Comparison of ENCODE assay signal across 20 mouse cellular contexts in genomic region chr16:45767434-45767833, GRCm38 (mm10). TPM values are rescaled to one million over a fixed set of nuclear protein-coding genes. Genes with fewer than 3 reads are reported as not detected.
DNase-seq lines count a peak whose midpoint lies in the region; ATAC-seq and TF ChIP-seq lines count a peak whose summit lies in the region.
"Had no signal": no experiment of that assay in that cellular context is flagged by ENCODE, and none has a peak within 500 bp of the region (broad histone marks: within the 10 kb centered on the region; RNA-seq: fewer than 3 reads in every experiment).

No protein-coding gene starts in this region.

- peaks cover 19% of the 10 kb centered on the region; the same call in 1 of the 2 replicates for H3K4me1 ChIP-seq in cerebellum, adult 2 months (ENCODE audit: control insufficient read depth, insufficient read depth, low read length)
- H3K4me1 ChIP-seq in kidney, embryonic 14.5 days (ENCODE audit: control insufficient read depth, insufficient read depth, low read length): peaks cover 8% of the 10 kb centered on the region
- peaks cover 7% of the 10 kb centered on the region; the same call in 1 of the 2 replicates for H3K4me1 ChIP-seq in neural tube, embryonic 12.5 days
- H3K4me1 ChIP-seq in neural tube, embryonic 15.5 days: peaks cover 8% of the 10 kb centered on the region; the same call in 1 of the 2 replicates
- H3K4me1 ChIP-seq: liver, embryonic 12.5 days had no signal

- no peaks in the 10 kb centered on the region for H3K9me3 ChIP-seq in kidney, embryonic 14.5 days (ENCODE audit: control insufficient read depth, low read length)
- no peaks in the 10 kb centered on the region for H3K9me3 ChIP-seq in neural tube, embryonic 12.5 days
- no peaks in the 10 kb centered on the region for H3K9me3 ChIP-seq in neural tube, embryonic 15.5 days (replicated peaks)
- H3K9me3 ChIP-seq: G1E; hindbrain, embryonic 10.5 days; liver, embryonic 12.5 days; midbrain, embryonic 13.5 days had no signal

- intact Hi-C loops in left cerebral cortex, postnatal 10 days (cut with DNase I): no loop called here

- peaks cover 62% of the 10 kb centered on the region for H3K36me3 ChIP-seq in kidney, embryonic 14.5 days (ENCODE audit: control insufficient read depth, insufficient read depth, low read length)
- peaks cover 3% of the 10 kb centered on the region; the same call in 1 of the 2 replicates for H3K36me3 ChIP-seq in neural tube, embryonic 12.5 days
- H3K36me3 ChIP-seq in neural tube, embryonic 15.5 days: no peaks in the 10 kb centered on the region
- H3K36me3 ChIP-seq: G1E had no signal

- no peak for TF ChIP-seq CTCF in cerebellum, adult 2 months (IDR thresholded peaks at IDR 0.05; ENCODE audit: borderline replicate concordance, insufficient read depth, low read depth, low read length)

- 44% methylated on average over 4 of the region's 4 CpGs for WGBS in cerebellum, adult 2 months
- 25% methylated on average over 4 of the region's 4 CpGs for WGBS in kidney, embryonic 14.5 days
- 44% methylated on average over 4 of the region's 4 CpGs for WGBS in neural tube, embryonic 12.5 days
- WGBS in neural tube, embryonic 15.5 days: 20% methylated on average over 4 of the region's 4 CpGs

- peak; percentile 17; the same call in 1 of the 2 replicates for ATAC-seq in kidney, embryonic 14.5 days (ENCODE audit: low FRiP score, low TSS enrichment)
- peak; percentile 63 for ATAC-seq in neural tube, embryonic 12.5 days (ENCODE audit: low FRiP score, low read depth)
- ATAC-seq in neural tube, embryonic 15.5 days (ENCODE audit: low FRiP score): no peak
- ATAC-seq: CD4-positive, CD25-positive, alpha-beta regulatory T cell, adult 4 months; liver, embryonic 12.5 days had no signal

- no peaks in the 10 kb centered on the region for H3K27me3 ChIP-seq in cerebellum, adult 2 months (ENCODE audit: control insufficient read depth, insufficient read depth, low read length)
- no peaks in the 10 kb centered on the region for H3K27me3 ChIP-seq in kidney, embryonic 14.5 days (ENCODE audit: control insufficient read depth, insufficient read depth, low read length)
- H3K27me3 ChIP-seq in neural tube, embryonic 12.5 days (replicated peaks): no peaks in the 10 kb centered on the region
- no peaks in the 10 kb centered on the region for H3K27me3 ChIP-seq in neural tube, embryonic 15.5 days (replicated peaks)
- H3K27me3 ChIP-seq: liver, embryonic 12.5 days; midbrain, embryonic 13.5 days had no signal

- H3K4me3 ChIP-seq in cerebellum, adult 2 months (replicated peaks; ENCODE audit: insufficient read depth, low read depth, low read length): no peak overlapping the region
- H3K4me3 ChIP-seq in kidney, embryonic 14.5 days (ENCODE audit: low read length): no peak overlapping the region
- H3K4me3 ChIP-seq in neural tube, embryonic 12.5 days: no peak overlapping the region
- no peak overlapping the region for H3K4me3 ChIP-seq in neural tube, embryonic 15.5 days (replicated peaks)
- H3K4me3 ChIP-seq: hindbrain, embryonic 10.5 days; liver, embryonic 12.5 days; midbrain, embryonic 13.5 days had no signal

- no peak overlapping the region for H3K9ac ChIP-seq in kidney, embryonic 14.5 days (ENCODE audit: low read depth, low read length)
- H3K9ac ChIP-seq in neural tube, embryonic 12.5 days: no peak overlapping the region
- no peak overlapping the region for H3K9ac ChIP-seq in neural tube, embryonic 15.5 days (replicated peaks)
- H3K9ac ChIP-seq: liver, embryonic 12.5 days; lung, embryonic 14.5 days; midbrain, embryonic 13.5 days had no signal

- H3K27ac ChIP-seq in cerebellum, adult 2 months (ENCODE audit: insufficient read depth, low read length): peak overlapping the region; percentile 45; the same call in 1 of the 2 replicates
- H3K27ac ChIP-seq in kidney, embryonic 14.5 days (ENCODE audit: low read depth, low read length): peak overlapping the region; percentile 44
- no peak overlapping the region for H3K27ac ChIP-seq in neural tube, embryonic 12.5 days
- no peak overlapping the region for H3K27ac ChIP-seq in neural tube, embryonic 15.5 days (replicated peaks)
- H3K27ac ChIP-seq: hindbrain, embryonic 10.5 days; liver, embryonic 12.5 days; macrophage; midbrain, embryonic 13.5 days had no signal

- DNase-seq in cerebellum, adult 2 months: peak in 1 of 2 experiments; percentile 16
- DNase-seq in cerebellum, adult 8-10 months: no peak
- no peak for DNase-seq in kidney, postnatal 10 days
- DNase-seq in left cerebral cortex, postnatal 10 days (ENCODE audit: extremely low spot score in 1 of 2, low spot score in 2 of 2): no peak
- DNase-seq in Muller cell, postnatal 12 days (ENCODE audit: inconsistent ontology term): no peak
- DNase-seq: gastrocnemius, postnatal 10 days; heart, adult 18-20 months; kidney, postnatal 4 days; layer of hippocampus, postnatal 36 days; lung, embryonic 14.5 days; right cerebral cortex, postnatal 25 days had no signal

- H3K4me2 ChIP-seq in kidney, embryonic 14.5 days (replicated peaks; ENCODE audit: low read depth, low read length): no peak overlapping the region
- no peak overlapping the region for H3K4me2 ChIP-seq in neural tube, embryonic 12.5 days (replicated peaks)
- no peak overlapping the region for H3K4me2 ChIP-seq in neural tube, embryonic 15.5 days
- H3K4me2 ChIP-seq: liver, embryonic 12.5 days; lung, embryonic 14.5 days; midbrain, embryonic 13.5 days had no signal

- no peak for TF ChIP-seq POLR2A in cerebellum, adult 2 months (IDR thresholded peaks at IDR 0.05; ENCODE audit: borderline replicate concordance, insufficient read depth, low read length)

RNA-seq across cellular contexts. Expression of gene Abhd10, which starts 24.7 kb away (rescaled TPM):
- 37.3 and 41.0 TPM in 2 replicates for polyA plus RNA-seq in cerebellum, adult 2 months (2012; rRNA removed)
- 36.5 and 38.8 TPM in 2 replicates for polyA plus RNA-seq in kidney, embryonic 14.5 days (2014; fragmentation: Nextera tagmentation; extraction: Ambion mirVana)
- 47.0 and 47.4 TPM in 2 replicates for polyA plus RNA-seq in neural tube, embryonic 12.5 days (2016; fragmentation: Nextera tagmentation; extraction: Ambion mirVana)
- polyA plus RNA-seq in neural tube, embryonic 15.5 days (2015; fragmentation: Nextera tagmentation; extraction: Ambion mirVana): 38.7 and 41.1 TPM in 2 replicates
- total RNA-seq in left cerebral cortex, postnatal 10 days (2021): 10 to 100 TPM; 21.1 to 22.1 TPM

RNA-seq across cellular contexts. Expression of gene Tagln3, which starts 43.0 kb away (rescaled TPM):
- polyA plus RNA-seq in cerebellum, adult 2 months (2012; rRNA removed): 808 and 848 TPM in 2 replicates
- 8.0 and 8.5 TPM in 2 replicates for polyA plus RNA-seq in kidney, embryonic 14.5 days (2014; fragmentation: Nextera tagmentation; extraction: Ambion mirVana)
- polyA plus RNA-seq in neural tube, embryonic 12.5 days (2016; fragmentation: Nextera tagmentation; extraction: Ambion mirVana): 584 and 621 TPM in 2 replicates
- polyA plus RNA-seq in neural tube, embryonic 15.5 days (2015; fragmentation: Nextera tagmentation; extraction: Ambion mirVana): 451 and 532 TPM in 2 replicates
- 100 to 1,000 TPM; 224 to 244 TPM for total RNA-seq in left cerebral cortex, postnatal 10 days (2021)
- total RNA-seq: G1E had no signal
- polyA plus RNA-seq: CD4-positive, CD25-positive, alpha-beta regulatory T cell, adult 4 months; G1E had no signal

Comparison
In these comparisons a context has a peak if more than half of its experiments do, and no peak if none do; other contexts are left out.
1. H3K27ac ChIP-seq: peak in cerebellum, adult 2 months (single experiment) and kidney, embryonic 14.5 days (single experiment); none in neural tube, embryonic 12.5 days (single experiment) and neural tube, embryonic 15.5 days (single experiment).
2. RNA of gene Tagln3, which starts 43.0 kb away (polyA plus RNA-seq): 808 to 848 TPM in cerebellum, adult 2 months, 584 to 621 TPM in neural tube, embryonic 12.5 days and 451 to 532 TPM in neural tube, embryonic 15.5 days; 8.0 to 8.5 TPM in kidney, embryonic 14.5 days; every median in the first group is over 10 times any median in the second.